Mouse (Mus musculus) ovary, postnatal 14 days (tissue): ENCODE data around the gene Six1.

ENCODE experiments used
- DNase-seq: peaks from one replicate; pipeline ENCODE4 v3.0.0; 2022; ENCODE audit warnings: low spot score

The Six1 gene

DNA sequence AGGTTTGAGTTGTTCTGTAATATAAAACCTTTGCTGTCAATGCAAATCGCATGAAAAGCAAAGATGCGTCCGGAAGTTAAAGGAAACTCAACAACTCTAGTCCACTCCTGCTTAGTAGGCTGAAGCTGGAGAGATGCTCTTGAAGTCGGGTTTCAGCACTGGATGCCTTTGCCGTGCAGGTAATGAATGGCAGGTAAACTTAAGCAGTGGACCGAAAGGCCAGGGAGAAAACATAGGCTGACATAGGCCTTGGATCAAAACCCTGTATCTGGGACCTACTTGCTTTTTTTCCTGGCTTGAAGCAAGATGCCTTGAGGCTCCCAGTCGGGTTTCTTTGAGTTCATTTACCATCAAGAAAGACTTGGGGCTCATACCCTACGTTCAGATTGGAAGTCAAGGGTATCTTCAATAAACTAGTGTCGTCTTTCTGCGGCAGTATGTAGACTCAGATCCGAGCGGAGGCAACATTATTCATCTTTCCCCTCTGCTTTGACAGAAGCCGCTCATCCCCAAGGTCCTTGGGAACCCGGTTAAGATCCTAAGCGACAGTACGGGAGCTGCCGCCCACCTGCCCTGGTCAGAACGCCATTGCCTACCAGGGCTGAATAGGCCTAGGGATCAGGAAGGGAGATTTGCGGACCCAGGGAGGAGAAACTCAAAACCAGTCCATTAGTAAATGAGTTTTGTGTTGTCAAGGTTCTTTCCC lies 4.0 kb downstream of the Six1 start:
- DNase-seq, result no peak

DNA sequence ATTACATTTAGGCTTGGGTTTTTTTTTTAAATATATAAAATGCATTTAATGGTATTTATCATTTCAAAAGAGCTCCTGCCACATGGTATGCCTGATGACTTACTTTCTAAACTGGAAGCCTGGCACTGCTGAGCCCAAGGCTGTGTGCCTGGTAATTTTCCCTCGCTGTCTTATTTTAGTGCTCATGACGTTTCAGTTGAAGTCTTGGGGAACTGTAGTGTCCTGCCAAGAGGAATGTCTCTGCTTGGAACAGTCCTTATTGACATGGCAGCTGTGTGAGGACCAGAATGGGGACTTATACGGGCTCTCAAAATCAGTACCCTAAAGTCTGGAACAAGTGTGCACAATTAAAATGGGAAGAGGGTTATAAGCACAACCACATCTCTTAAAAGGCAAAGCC lies 5.2 kb downstream of the Six1 start:
- no peak for DNase-seq

DNA sequence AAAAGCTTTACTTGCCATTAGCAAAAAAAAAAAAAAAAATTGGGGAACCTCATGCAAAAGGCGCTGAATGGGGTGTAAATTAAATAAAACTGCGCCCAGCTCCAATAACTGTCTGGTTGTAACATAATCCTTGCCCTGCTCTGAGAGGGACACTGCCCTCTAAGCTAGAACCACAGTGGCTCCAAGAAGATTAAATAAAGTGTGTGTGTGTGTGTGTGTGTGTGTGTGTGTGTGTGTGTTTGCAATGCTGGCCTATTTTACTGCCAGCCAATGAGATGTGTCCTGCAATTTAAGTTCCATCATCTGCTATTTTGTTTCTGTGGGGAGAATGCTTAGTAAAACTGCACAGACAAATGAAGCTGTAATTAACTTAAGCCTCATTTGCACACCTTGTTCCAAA lies 6.1 kb downstream of the Six1 start:
- DNase-seq, result no peak

- no peak for DNase-seq
These were observed 7.0 kb downstream of the Six1 start for GRCm38 (mm10) chr12:73046607-73047180.

GRCm38 (mm10) chr12:73045724-73046606 lies 7.7 kb downstream of the Six1 start:
- no peak for DNase-seq

GRCm38 (mm10) chr12:73045046-73045723 lies 8.5 kb downstream of the Six1 start:
- DNase-seq, result no peak

- no peak for DNase-seq
These were observed 9.3 kb downstream of the Six1 start for GRCm38 (mm10) chr12:73044221-73045045.

DNA sequence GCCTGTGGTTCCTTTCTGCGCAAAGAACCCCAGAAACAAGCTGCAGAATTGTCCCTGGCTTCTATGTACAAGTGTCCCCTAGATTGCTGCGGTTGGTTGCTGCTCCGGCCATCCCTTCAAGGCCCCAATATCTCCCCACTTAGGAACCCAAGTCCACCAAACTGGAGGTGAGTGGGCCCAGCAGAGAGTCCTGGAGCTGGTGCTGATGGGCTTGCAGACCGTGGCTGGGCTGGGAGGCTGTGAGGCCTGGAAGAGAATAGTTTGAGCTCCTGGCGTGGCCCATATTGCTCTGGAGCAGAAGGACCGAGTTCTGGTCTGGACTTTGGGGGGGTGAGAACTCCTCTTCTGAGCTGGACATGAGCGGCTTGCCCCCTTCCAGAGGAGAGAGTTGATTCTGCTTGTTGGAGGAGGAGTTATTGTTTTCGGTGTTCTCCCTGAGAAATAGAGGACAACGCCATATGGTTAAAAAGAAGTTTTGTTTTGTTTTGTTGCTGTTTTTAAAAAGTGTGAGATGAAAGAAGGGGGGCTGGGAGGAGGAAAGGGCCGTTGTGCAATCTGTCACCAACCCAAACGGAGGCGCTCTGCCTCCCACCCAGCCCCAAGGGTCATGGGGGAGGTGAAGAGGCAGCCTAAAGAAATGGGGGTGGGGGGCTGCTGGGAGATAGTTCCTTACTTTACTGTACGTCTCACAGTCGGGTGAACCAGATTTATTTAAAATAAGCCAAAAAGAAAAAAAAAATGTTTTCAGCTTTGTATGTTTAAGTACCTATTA lies 10.1 kb downstream of the Six1 start:
- no peak for DNase-seq

- DNase-seq, result no peak
These were observed 10.8 kb downstream of the Six1 start for GRCm38 (mm10) chr12:73042903-73043302.

- no peak for DNase-seq
These were observed 11.3 kb downstream of the Six1 start for GRCm38 (mm10) chr12:73042406-73042805.

DNA sequence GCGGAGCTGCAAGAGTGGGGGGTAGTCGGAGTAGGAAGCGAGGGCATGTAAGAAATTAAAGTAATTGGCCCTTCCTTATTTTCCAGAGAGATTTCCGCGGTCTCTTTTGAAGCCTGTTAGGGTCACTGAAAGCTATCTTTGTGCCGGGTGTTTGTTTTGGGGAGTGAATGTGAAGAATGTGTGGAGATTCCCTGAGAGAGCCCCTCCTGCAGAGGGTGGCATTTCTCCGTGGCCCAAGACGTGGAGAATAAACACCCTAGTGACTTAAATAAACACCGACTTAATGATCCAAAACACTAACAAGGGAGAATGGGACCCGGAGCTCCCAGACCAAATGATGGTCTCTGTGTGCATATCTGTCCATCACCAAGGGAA lies 12.4 kb downstream of the Six1 start:
- no peak for DNase-seq

GRCm38 (mm10) chr12:73040563-73041255 lies 13.0 kb downstream of the Six1 start:
- DNase-seq, result no peak

- no peak for DNase-seq
These were observed 13.6 kb downstream of the Six1 start for GRCm38 (mm10) chr12:73039939-73040562.

GRCm38 (mm10) chr12:73038992-73039938 lies 14.4 kb downstream of the Six1 start:
- no peak for DNase-seq

DNA sequence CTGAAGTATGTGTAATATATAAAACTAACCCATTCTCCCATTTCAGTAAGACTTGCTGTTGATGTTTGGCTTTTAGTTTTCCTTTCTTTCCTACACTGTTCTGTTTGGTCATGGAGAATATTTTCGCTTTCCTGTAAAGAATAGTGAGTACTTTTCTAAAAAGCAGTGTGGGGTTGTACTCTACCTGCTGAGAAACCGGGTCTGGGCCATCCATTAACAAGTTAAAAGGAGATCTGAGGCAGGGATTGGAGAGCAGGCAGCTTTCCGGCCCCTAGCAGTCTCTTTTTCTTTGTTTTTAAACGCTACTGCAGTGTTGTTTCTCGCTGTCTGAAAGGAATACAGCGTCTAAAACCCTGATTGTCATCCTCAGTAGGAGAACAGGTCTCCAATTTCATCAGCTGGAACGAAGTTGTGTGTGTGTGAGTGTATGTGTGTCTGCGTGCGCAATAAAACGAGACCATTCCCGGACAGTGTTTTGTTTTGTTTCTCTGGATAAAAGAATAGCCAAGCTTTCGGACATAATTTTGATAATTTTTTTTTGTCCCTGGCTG lies 15.2 kb downstream of the Six1 start:
- no peak for DNase-seq

- no peak for DNase-seq
These were observed 16.1 kb downstream of the Six1 start for GRCm38 (mm10) chr12:73037385-73038160.
